Mouse (Mus musculus): ENCODE measurements around the gene Fgf10. TPM values are rescaled to one million over a fixed set of nuclear protein-coding genes. Genes with fewer than 3 reads are reported as not detected.

The Fgf10 gene
- polyA plus RNA-seq, 1 experiment from 2014 or later, result 0.80 TPM

DNA sequence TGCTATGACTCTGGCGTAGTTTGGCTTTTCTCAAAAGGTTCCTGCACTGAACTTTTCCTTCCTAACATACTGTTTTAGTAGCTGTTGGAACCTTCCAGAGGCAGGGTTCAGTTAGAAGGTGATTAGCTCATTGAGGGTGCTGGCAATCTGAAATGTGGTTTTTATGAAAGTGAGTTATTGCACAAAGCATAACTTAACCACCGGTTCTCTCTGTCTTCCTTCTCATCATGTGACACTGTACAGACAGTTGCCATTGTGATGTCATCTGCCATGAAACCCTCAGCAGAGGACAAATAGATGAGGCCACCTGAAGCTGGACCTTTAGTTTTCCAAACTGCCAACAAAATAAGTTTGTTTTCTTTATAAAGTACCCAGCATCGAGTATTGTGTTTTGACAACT is 7.9 kb upstream of the Fgf10 start:
- no peak overlapping the region for H3K4me3 ChIP-seq (ENCODE audit: low read length)
- no peak overlapping the region for H3K27ac ChIP-seq (ENCODE audit: low read length)
- no peaks in the 10 kb centered on the region for H3K36me3 ChIP-seq (ENCODE audit: control insufficient read depth, insufficient read depth)
- H3K4me1 ChIP-seq (ENCODE audit: control insufficient read depth, insufficient read depth, low read length), result no peaks in the 10 kb centered on the region
- H3K4me2 ChIP-seq (ENCODE audit: low read depth, low read length), result no peak overlapping the region
- ATAC-seq (replicated peaks; ENCODE audit: extremely low read depth, insufficient read depth, low FRiP score), result no peak
- no peaks in the 10 kb centered on the region for H3K9me3 ChIP-seq (replicated peaks; ENCODE audit: control insufficient read depth, low read length)
- no peak overlapping the region for H3K9ac ChIP-seq (ENCODE audit: low read length)
- no peaks in the 10 kb centered on the region for H3K27me3 ChIP-seq (ENCODE audit: control insufficient read depth, insufficient read depth, low read length)
- 63% methylated on average over 3 of the region's 3 CpGs for WGBS

DNA sequence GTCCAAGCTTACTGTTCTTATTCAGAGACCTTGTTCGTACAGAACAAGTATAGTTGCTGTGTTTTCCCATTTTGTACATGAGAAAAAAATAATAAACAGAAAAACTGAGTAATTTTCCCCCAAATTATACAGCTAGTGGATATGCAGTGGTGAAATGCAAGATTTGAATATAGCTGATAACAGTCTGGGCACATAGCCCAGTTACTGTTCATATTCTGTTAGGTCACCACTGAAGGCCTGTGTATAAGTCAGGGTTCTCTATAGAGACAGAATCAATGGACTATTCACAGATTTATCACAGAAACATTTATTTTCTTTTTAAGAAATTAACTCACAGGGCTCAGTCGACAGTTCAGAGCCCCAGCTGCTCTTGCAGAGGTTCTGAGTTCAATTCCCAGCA is 4.7 kb upstream of the Fgf10 start:
- H3K4me1 ChIP-seq (ENCODE audit: control insufficient read depth, insufficient read depth, low read length), result no peaks in the 10 kb centered on the region
- H3K36me3 ChIP-seq (ENCODE audit: control insufficient read depth, insufficient read depth), result no peaks in the 10 kb centered on the region
- no peaks in the 10 kb centered on the region for H3K9me3 ChIP-seq (replicated peaks; ENCODE audit: control insufficient read depth, low read length)
- H3K27me3 ChIP-seq (ENCODE audit: control insufficient read depth, insufficient read depth, low read length), result no peaks in the 10 kb centered on the region
- 0 out of 2 replicates have a peak, but pooled peaks have one; percentile 37 for ATAC-seq (replicated peaks; ENCODE audit: extremely low read depth, insufficient read depth, low FRiP score)
- H3K4me2 ChIP-seq (ENCODE audit: low read depth, low read length), result no peak overlapping the region
- H3K9ac ChIP-seq (ENCODE audit: low read length), result no peak overlapping the region
- no peak overlapping the region for H3K27ac ChIP-seq (ENCODE audit: low read length)
- WGBS, result 55% methylated on average over 2 of the region's 2 CpGs
- H3K4me3 ChIP-seq (ENCODE audit: low read length), result no peak overlapping the region

DNA sequence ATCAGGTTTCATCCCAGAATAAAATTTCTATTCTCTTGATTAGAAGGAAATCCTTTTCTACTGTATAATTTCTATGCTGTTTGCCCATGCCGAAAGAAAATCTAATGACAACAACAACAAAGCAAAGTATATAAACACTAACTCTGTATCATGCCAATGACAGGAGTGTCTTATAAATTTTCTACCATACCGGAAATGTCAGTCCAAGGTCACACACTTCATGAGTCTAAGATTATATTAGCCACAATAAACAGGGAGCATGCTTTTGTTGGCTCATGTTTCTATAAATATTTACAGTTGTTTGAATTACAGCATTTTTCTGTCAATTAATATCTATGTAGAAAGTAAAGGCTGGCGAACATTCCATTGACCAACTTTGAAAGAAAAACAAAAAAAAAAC is 9.6 kb downstream of the Fgf10 start:
- no peak for ATAC-seq (replicated peaks; ENCODE audit: extremely low read depth, insufficient read depth, low FRiP score)
- Histone ChIP-seq H3K4me3 (ENCODE audit: low read length) (no peak overlapping the region), H3K4me1 (ENCODE audit: control insufficient read depth, insufficient read depth, low read length) (no peaks in the 10 kb centered on the region), H3K9ac (ENCODE audit: low read length) (no peak overlapping the region), H3K4me2 (ENCODE audit: low read depth, low read length) (no peak overlapping the region), H3K9me3 (replicated peaks; ENCODE audit: control insufficient read depth, low read length) (no peaks in the 10 kb centered on the region), H3K27ac (ENCODE audit: low read length) (no peak overlapping the region), H3K36me3 (ENCODE audit: control insufficient read depth, insufficient read depth) (no peaks in the 10 kb centered on the region), H3K27me3 (ENCODE audit: control insufficient read depth, insufficient read depth, low read length) (no peaks in the 10 kb centered on the region)
- 71% methylated on average over 3 of the region's 3 CpGs for WGBS

DNA sequence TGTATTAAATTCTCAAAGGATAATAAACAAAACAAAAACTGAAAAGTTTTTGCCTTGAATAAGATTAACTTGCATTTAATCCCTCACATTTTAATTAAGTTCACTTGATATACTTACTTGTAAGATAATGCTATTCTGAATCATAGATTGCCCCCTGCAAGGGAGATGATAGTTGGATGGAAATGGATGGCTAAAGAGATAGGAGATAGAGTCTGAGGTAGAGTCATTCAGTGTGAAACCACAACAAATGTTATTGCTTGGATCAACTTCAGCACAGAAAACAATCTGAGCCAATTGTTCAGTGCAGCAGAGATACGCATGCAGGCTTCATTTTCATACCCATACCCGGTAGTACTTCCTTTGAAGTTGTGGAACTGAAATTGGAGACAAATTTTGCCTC is 23.5 kb downstream of the Fgf10 start:
- Histone ChIP-seq H3K4me2 (ENCODE audit: low read depth, low read length) (no peak overlapping the region), H3K36me3 (ENCODE audit: control insufficient read depth, insufficient read depth) (no peaks in the 10 kb centered on the region), H3K4me1 (ENCODE audit: control insufficient read depth, insufficient read depth, low read length) (no peaks in the 10 kb centered on the region), H3K9ac (ENCODE audit: low read length) (no peak overlapping the region), H3K27me3 (ENCODE audit: control insufficient read depth, insufficient read depth, low read length) (no peaks in the 10 kb centered on the region; the same call in 1 of the 2 replicates), H3K4me3 (ENCODE audit: low read length) (no peak overlapping the region), H3K27ac (ENCODE audit: low read length) (no peak overlapping the region), H3K9me3 (replicated peaks; ENCODE audit: control insufficient read depth, low read length) (no peaks in the 10 kb centered on the region)
- WGBS, result 84% methylated on average over 2 of the region's 2 CpGs
- ATAC-seq (replicated peaks; ENCODE audit: extremely low read depth, insufficient read depth, low FRiP score), result no peak

DNA sequence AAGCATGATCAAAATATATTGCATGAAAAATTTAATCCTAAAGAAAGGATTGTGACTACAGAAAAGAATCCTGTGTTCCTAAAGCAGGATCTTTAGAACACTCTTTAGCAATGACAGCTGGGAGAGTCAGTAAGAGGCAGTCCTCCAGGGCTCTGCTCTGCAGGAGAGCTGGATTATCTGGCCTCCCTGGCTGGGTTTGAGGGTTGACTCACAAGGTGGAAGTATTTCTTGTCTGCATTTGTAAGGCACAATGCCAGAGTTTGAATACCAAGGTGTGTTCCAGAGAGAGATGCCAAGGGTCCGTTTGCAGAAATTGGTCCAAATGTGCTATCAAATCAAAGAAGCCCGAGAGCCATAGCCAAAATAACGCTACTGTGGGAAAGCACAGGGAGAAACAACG is 25.5 kb downstream of the Fgf10 start:
- Histone ChIP-seq H3K36me3 (ENCODE audit: control insufficient read depth, insufficient read depth) (no peaks in the 10 kb centered on the region), H3K4me1 (ENCODE audit: control insufficient read depth, insufficient read depth, low read length) (no peaks in the 10 kb centered on the region), H3K27me3 (ENCODE audit: control insufficient read depth, insufficient read depth, low read length) (no peaks in the 10 kb centered on the region), H3K9ac (ENCODE audit: low read length) (no peak overlapping the region), H3K4me3 (ENCODE audit: low read length) (no peak overlapping the region), H3K27ac (ENCODE audit: low read length) (no peak overlapping the region), H3K4me2 (ENCODE audit: low read depth, low read length) (0 out of 2 replicates have a peak overlapping the region, but pooled peaks have one; percentile 7), H3K9me3 (replicated peaks; ENCODE audit: control insufficient read depth, low read length) (no peaks in the 10 kb centered on the region)
- no peak for ATAC-seq (replicated peaks; ENCODE audit: extremely low read depth, insufficient read depth, low FRiP score)
- 10% methylated on average over 4 of the region's 4 CpGs for WGBS

DNA sequence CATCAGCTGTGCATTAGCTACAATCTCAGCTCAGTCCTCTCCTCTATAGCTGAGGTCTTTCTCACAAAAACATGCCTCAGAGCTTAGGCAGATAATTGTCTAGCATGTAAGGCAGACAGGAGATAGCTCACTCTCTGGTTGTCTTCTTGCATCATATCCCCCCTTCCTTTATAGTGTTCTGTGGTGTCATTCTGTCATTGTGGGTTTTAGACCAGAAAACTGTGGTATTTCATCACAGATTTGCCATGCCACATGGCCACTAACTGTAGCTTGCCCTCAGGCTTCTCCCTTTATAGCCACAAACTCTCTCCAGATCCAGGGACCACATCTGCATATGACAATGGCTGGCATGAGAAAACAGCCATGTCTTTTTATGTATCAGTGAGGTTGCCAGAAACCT is 34.1 kb downstream of the Fgf10 start:
- H3K4me1 ChIP-seq (ENCODE audit: control insufficient read depth, insufficient read depth, low read length), result no peaks in the 10 kb centered on the region
- H3K4me3 ChIP-seq (ENCODE audit: low read length), result no peak overlapping the region
- H3K36me3 ChIP-seq (ENCODE audit: control insufficient read depth, insufficient read depth), result no peaks in the 10 kb centered on the region
- no peak overlapping the region for H3K4me2 ChIP-seq (ENCODE audit: low read depth, low read length)
- no peaks in the 10 kb centered on the region for H3K9me3 ChIP-seq (replicated peaks; ENCODE audit: control insufficient read depth, low read length)
- H3K9ac ChIP-seq (ENCODE audit: low read length), result no peak overlapping the region
- no peaks in the 10 kb centered on the region for H3K27me3 ChIP-seq (ENCODE audit: control insufficient read depth, insufficient read depth, low read length)
- ATAC-seq (replicated peaks; ENCODE audit: extremely low read depth, insufficient read depth, low FRiP score), result no peak
- H3K27ac ChIP-seq (ENCODE audit: low read length), result no peak overlapping the region

DNA sequence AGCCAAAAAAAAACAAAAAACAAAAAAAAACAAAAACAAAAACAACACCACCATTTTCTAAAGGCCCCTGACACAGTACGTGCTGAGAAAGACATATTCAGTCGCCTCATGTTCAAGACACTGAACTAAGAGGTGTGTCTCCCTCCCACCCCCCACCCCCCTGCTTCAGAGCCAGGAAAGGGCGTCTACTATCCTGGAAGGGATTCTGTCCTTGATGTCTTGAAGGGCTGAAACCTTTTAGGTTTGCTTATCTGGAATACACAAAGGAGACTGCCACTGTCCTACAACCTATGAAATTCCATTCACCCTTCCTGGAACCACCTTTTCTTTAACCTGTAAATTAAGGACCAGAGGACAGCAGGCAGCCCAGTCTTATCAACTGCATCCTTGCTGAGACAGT is 36.1 kb downstream of the Fgf10 start:
- H3K4me1 ChIP-seq (ENCODE audit: control insufficient read depth, insufficient read depth, low read length), result no peaks in the 10 kb centered on the region
- no peak overlapping the region for H3K4me3 ChIP-seq (ENCODE audit: low read length)
- no peak overlapping the region for H3K27ac ChIP-seq (ENCODE audit: low read length)
- H3K9me3 ChIP-seq (replicated peaks; ENCODE audit: control insufficient read depth, low read length), result no peaks in the 10 kb centered on the region
- no peaks in the 10 kb centered on the region for H3K36me3 ChIP-seq (ENCODE audit: control insufficient read depth, insufficient read depth)
- ATAC-seq (replicated peaks; ENCODE audit: extremely low read depth, insufficient read depth, low FRiP score), result no peak
- 76% methylated on average over 3 of the region's 3 CpGs for WGBS
- H3K27me3 ChIP-seq (ENCODE audit: control insufficient read depth, insufficient read depth, low read length), result no peaks in the 10 kb centered on the region
- H3K9ac ChIP-seq (ENCODE audit: low read length), result no peak overlapping the region
- H3K4me2 ChIP-seq (ENCODE audit: low read depth, low read length), result no peak overlapping the region

DNA sequence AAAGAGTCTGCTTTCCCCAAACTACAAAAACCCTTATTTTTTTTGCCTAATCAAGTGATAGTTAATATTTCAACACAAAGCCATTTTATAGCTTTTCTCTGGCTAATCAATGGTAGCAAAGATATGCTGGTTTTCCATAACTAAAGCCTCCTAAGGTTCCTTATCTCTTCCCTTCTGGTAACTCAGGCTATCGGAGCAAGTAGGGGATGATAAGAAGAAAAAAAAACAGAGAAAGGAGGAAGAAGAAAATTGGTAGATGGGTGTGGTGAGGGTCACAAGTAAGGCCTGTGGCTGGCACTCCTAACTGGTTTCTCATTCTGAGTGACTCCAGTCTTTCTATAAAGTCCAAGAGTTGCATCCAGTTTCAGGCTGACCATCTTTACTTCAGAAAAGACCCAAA is 40.3 kb downstream of the Fgf10 start:
- no peak overlapping the region for H3K9ac ChIP-seq (ENCODE audit: low read length)
- no peaks in the 10 kb centered on the region for H3K9me3 ChIP-seq (replicated peaks; ENCODE audit: control insufficient read depth, low read length)
- WGBS, result 65% methylated on average over 1 of the region's 1 CpGs
- no peaks in the 10 kb centered on the region for H3K36me3 ChIP-seq (ENCODE audit: control insufficient read depth, insufficient read depth)
- ATAC-seq (replicated peaks; ENCODE audit: extremely low read depth, insufficient read depth, low FRiP score), result no peak
- peaks cover 5% of the 10 kb centered on the region for H3K4me1 ChIP-seq (ENCODE audit: control insufficient read depth, insufficient read depth, low read length)
- H3K27me3 ChIP-seq (ENCODE audit: control insufficient read depth, insufficient read depth, low read length), result peaks cover 4% of the 10 kb centered on the region
- H3K27ac ChIP-seq (ENCODE audit: low read length), result no peak overlapping the region
- H3K4me2 ChIP-seq (ENCODE audit: low read depth, low read length), result no peak overlapping the region
- H3K4me3 ChIP-seq (ENCODE audit: low read length), result no peak overlapping the region

DNA sequence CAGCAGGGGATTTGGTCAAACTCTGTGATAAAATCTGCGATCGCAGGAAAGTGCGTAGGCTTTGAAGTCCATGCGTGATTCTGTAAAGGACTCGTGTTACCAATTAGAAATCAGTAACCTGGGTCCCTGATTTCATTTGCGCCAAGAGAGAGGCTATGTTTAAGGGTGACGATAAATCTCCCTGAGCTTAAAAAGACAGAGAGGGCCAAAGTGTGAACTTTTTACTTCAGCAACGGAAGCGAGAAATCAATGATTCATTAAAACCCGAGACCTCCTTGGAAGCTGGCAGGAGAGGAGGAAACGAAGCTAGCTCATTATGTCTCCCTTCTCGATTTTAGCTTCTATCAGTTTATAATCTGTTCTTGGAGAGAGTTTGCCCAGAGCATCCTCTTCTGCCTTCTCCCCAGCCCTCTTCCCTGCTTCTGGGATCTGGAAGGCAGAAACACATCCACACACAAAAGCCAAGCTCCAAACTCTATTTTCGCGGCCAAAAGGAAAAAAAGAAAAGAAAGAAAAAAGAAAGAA is 44.1 kb downstream of the Fgf10 start:
- Histone ChIP-seq H3K4me3 (ENCODE audit: low read length) (peak overlapping the region; percentile 61), H3K9ac (ENCODE audit: low read length) (0 out of 2 replicates have a peak overlapping the region, but pooled peaks have one; percentile 12), H3K4me2 (ENCODE audit: low read depth, low read length) (peak overlapping the region; percentile 93), H3K27me3 (ENCODE audit: control insufficient read depth, insufficient read depth, low read length) (peaks cover 9% of the 10 kb centered on the region), H3K36me3 (ENCODE audit: control insufficient read depth, insufficient read depth) (no peaks in the 10 kb centered on the region), H3K27ac (ENCODE audit: low read length) (no peak overlapping the region), H3K9me3 (replicated peaks; ENCODE audit: control insufficient read depth, low read length) (no peaks in the 10 kb centered on the region), H3K4me1 (ENCODE audit: control insufficient read depth, insufficient read depth, low read length) (peaks cover 10% of the 10 kb centered on the region)
- WGBS, result 2% methylated on average over 14 of the region's 14 CpGs
- no peak for ATAC-seq (replicated peaks; ENCODE audit: extremely low read depth, insufficient read depth, low FRiP score)

All from heart, embryonic 16.5 days (tissue).